Mouse (Mus musculus): ENCODE data around the gene Eef1a2. TPM values are rescaled to one million over a fixed set of nuclear protein-coding genes. Genes with fewer than 3 reads are reported as not detected.

Gene Eef1a2
- not detected for total RNA-seq (2023)

DNA sequence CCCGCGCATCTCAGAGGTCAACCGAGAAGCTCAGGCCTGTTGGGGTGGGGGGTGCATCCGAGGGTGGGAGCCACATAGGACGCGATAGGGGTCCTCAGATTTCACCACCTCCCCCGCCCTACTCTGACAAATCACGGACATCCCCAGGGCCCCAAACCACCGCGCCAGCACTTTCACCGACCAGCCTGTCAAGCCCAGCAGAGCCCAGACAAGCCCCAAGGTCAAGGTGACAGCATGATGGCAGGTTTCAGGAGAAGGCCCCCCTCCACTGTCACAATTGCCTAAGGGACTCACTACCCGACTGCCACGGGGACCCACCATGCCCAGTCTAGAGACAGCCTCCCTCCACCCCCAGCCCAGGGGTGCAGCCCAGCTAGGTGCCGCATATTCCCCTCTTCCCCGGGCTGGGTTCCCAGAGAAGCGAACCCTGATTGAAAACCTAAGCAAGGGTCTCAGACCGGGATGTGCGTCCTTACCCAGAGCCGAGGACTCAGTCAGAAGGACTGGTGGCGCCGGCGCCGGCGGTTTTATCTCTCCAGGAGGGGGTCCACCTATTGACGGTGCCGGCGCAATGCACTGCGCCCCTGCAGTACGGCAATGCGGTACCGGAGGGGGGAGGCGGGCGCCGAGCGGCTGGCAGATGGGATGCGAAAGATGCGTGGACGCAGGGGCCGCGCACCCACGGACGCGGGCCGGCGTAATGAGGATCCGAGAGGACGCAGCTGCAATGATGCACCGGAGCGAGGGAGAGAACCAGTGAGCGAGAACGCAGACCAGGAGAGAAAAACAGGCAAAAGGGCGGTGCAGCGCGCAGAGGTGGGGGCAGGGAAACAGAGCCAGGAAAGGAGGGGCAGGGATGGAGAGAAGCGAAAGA is at the start of gene Eef1a2:
Eef1a2 (minus strand) TSS at position 767 of the 874 bp plus-strand sequence.

GRCm38 (mm10) chr2:181202422-181202821 is 45.6 kb upstream of the Eef1a2 start, which contains the start of gene Ptk6:
TSS of gene Ptk6 (minus strand) at chr2:181202789.

DNA sequence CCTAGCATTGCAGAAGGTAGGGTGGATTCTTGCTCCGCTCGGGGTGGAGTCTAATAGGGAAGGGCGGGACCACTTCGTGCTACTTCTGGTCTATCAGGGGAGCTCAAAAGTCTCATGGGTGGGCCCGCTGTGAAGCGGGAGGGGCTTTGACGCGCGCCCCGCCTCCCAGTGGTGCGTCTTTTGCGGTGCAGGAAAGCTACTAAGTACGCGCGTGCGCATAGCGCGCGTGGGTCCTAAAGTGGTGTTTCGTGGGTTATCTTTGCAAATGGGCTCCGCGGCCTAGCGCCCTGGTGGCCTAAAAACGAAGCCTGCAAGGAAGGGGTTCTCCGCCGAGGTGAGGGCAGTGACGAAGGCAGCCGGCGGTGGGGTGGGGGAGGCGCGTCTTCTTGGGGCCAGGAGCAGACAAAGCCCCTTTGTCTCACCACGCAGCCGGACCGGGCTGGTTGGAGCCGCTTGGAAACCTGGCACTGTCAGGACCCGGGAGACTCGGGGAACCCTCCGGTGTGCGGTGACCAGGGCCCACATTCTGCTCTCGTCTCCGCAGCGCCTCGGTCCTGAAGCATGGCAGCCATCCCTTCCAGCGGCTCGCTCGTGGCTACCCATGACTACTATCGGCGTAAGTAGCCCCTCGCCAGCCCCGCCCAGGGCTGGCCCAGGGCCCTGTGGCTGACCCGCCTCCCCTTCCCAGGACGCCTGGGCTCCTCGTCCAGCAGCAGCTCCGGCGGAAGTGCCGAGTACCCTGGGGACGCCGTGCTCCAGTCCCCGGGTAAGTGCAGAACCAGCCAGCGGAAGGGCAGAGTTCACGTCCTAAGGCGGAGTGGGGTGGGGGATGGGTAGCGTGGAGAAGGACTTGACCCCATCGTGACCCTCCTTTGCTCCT is 30.5 kb upstream of the Eef1a2 start, which contains the start of gene Ppdpf:
Ppdpf (plus strand) TSS at position 127 of the 880 bp plus-strand sequence.

DNA sequence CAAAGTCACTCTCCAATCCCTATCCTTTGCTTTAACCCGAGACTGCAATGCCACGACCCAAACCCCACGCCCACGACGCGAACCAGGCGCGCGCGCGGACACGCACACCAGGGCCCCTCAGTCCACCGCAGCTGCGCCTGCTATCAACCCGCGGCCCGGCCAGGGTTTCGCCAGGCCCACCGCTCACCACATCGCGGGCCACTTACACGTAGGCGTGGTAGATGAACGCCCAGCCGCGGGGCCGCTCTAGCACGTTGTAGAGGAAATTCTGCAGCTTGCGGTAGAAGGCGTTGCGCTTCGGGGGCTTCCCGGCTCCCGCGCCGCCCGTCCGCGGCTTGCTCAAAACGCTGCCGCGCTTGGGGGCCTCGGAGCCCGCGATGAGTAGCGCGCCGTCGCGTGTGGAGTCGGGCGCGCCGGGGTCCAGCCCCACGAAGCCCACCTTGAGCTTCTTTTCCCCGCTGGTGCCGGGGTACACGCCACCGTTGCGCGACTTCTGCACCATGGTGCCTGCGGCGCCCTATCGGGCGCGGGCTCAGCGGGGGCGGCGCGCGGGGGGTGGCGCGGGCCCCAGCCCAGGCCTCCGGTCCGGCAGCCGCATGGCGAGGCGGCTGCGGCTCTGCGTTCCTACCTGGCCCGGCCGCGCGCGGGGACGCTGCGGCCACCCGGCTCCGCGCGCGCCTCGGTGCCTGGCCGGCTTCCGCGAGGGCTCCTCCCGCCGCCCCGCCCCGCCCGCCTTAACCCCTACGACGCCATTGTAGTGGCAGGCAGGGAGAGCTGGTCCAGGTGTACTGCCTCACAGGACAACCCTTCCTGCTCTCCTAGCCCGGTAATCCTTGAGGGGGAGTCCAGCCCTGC is 22.0 kb downstream of the Eef1a2 start, which contains the start of gene Kcnq2:
Kcnq2 (minus strand) TSS at position 710 of the 855 bp plus-strand sequence.

Other genes starting within 250 kb of the Eef1a2 start
- 10 to 100 TPM; 88.6 to 93.8 TPM for gene Ythdf1, start 236.1 kb downstream of the Eef1a2 start, total RNA-seq (2023)
- gene Birc7, start 228.0 kb downstream of the Eef1a2 start, total RNA-seq (2023), result not detected
- gene Nkain4, start 202.3 kb downstream of the Eef1a2 start, total RNA-seq (2023), result not detected
- 10 to 100 TPM; 74.9 to 81.4 TPM for gene Arfgap1, start 189.8 kb downstream of the Eef1a2 start, total RNA-seq (2023)
- 1 to 10 TPM; 2.1 to 4.0 TPM for gene Col20a1, start 170.5 kb downstream of the Eef1a2 start, total RNA-seq (2023)
- not detected for gene Chrna4, start 113.5 kb downstream of the Eef1a2 start, total RNA-seq (2023)
- gene Kcnq2, start 21.7 kb downstream of the Eef1a2 start, total RNA-seq (2023), result not detected
- 100 to 1,000 TPM in 1 of 2 experiments, 10 to 100 TPM in 1; 85.3 to 108 TPM for gene Ppdpf, start 30.2 kb upstream of the Eef1a2 start, total RNA-seq (2023)
- gene Ptk6, start 45.8 kb upstream of the Eef1a2 start, total RNA-seq (2023), result not detected
- under 1 TPM; 0.29 to 0.80 TPM for gene Srms, start 56.2 kb upstream of the Eef1a2 start, total RNA-seq (2023)
- gene Fndc11, start 63.0 kb upstream of the Eef1a2 start, total RNA-seq (2023), result under 1 TPM in 1 of 2 experiments, not detected in 1; 0.83 TPM
- 100 to 1,000 TPM; 148 to 165 TPM for gene Helz2, start 85.0 kb upstream of the Eef1a2 start, total RNA-seq (2023)
- 10 to 100 TPM; 39.1 to 40.4 TPM for gene Gmeb2, start 131.0 kb upstream of the Eef1a2 start, total RNA-seq (2023)
- gene Stmn3, start 157.5 kb upstream of the Eef1a2 start, total RNA-seq (2023), result not detected
- gene Rtel1, start 162.7 kb upstream of the Eef1a2 start, total RNA-seq (2023), result 100 to 1,000 TPM; 126 to 141 TPM
- gene Zgpat, start 207.9 kb upstream of the Eef1a2 start, total RNA-seq (2023), result 100 to 1,000 TPM; 126 to 143 TPM
- gene Arfrp1, start 208.4 kb upstream of the Eef1a2 start, total RNA-seq (2023), result 100 to 1,000 TPM in 1 of 2 experiments, 10 to 100 TPM in 1; 95.6 to 110 TPM
- gene Lime1, start 223.1 kb upstream of the Eef1a2 start, total RNA-seq (2023), result 100 to 1,000 TPM; 260 to 278 TPM

Measured in T-cell, adult 66 days (primary cell).